Mouse (Mus musculus) macrophage (primary cell): ENCODE data around the gene Tbx2. TPM values are rescaled to one million over a fixed set of nuclear protein-coding genes. Genes with fewer than 3 reads are reported as not detected.

ENCODE experiments used
- polyA plus RNA-seq: library from polyadenylated mRNA; stranded (reverse); fragments of 250-400 nt; gene quantifications from 3 replicates; pipeline ENCODE4 v1.2.4, GENCODE M21; 2018; ENCODE audit warnings: inconsistent platforms

The Tbx2 gene
- polyA plus RNA-seq, 1 experiment from 2014 or later: not detected

Other genes starting within 250 kb of the Tbx2 start
- not detected in 3 replicates for gene Gm11444, start 17.8 kb downstream of the Tbx2 start, polyA plus RNA-seq
- not detected in 3 replicates for gene Tbx4, start 53.9 kb downstream of the Tbx2 start, polyA plus RNA-seq